Mouse (Mus musculus) frontal cortex, adult (tissue): ENCODE data around the gene Hoxc11.

Experiments used
- ATAC-seq: cut with Nextera tagmentation; 2 replicates; pipeline ENCODE4 v1.9.2; 2017; ENCODE audit warnings: mild to moderate bottlenecking, moderate library complexity, mixed read lengths; ENCODE audit not compliant: low TSS enrichment

Hoxc11 gene

DNA sequence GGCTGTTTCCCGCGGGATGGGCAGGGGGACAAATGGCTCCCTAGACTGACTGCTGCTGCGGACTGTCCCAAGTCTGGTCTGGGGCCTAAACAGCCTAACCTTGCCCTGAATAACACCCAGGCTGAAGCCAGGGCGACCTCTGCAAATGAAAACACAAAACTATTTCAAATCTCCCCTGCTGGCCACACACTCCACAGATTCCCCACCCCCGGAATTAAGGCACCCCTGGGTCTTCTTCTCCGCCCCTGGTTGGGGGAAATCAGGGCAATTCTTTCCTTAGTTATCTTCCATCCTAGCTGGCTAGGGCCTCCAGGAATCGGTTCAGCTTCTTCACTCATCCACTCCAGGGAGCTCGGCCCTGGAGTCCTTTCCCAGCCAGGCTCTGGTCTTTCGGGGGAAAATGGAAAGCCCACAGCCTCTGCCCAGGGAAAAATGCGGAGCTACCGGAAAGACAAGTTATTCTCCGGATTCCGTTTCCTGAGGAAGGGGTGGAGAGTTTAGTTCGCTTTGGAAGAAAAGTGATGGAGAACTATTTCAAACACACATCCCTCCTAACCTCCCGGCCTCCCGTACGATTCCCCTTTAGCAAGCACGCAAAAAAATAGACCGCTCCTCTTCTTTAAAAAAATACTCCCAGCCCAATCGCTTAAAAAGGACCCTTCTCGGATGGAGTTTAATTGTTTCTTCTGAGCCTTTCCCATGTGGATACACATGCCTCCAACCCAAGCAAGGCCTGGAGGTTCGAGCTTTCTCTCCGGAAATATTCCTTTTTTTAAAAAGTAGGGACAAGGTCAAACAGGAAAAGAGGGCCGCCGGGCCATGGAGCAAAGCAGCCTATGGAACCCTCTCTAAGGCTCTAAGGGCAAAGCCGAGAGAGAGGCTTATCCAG lies 11.0 kb downstream of the Hoxc11 start:
- no peak for ATAC-seq

DNA sequence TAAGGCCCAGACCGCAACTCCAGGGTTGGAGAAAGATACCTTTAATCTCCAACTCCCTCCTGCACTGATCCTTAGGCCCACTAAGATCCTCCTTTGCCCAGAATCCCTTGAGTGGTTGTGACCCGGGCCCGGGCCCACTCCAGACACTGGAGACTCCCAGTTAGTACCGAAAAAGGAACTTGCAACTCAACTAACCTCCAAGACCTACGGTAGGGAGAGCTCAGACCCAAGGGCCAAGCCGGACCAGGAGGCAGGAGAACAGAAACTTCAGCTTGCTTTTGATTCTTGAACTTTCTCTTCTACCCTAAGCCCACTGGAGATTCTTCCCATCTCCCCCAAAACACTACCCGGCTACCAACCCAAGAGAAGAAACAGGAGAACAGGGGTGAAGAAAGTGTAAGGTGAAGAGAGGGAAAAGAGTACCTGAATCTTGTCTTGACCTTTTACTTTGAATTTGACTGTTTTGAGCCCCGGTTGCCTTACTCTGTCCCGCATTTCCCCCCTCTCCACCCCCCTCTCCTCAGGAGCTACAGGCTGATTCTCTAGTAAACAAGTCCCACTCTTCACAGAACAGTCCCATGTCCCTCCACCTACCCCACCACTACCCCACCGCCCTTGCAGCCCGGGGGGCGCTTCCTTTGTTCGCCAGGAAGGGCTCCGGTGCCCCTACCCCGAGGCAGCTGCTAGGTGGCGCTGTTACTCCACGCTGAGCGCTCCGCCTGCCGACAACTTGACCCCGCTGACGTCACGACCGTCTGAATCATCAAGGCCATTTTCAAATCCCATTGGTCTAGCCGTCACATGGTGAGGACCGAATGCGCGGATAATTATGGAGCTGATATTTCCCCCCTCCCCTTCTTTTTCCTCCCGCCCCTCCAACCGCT lies 11.9 kb downstream of the Hoxc11 start:
- no peak for ATAC-seq

DNA sequence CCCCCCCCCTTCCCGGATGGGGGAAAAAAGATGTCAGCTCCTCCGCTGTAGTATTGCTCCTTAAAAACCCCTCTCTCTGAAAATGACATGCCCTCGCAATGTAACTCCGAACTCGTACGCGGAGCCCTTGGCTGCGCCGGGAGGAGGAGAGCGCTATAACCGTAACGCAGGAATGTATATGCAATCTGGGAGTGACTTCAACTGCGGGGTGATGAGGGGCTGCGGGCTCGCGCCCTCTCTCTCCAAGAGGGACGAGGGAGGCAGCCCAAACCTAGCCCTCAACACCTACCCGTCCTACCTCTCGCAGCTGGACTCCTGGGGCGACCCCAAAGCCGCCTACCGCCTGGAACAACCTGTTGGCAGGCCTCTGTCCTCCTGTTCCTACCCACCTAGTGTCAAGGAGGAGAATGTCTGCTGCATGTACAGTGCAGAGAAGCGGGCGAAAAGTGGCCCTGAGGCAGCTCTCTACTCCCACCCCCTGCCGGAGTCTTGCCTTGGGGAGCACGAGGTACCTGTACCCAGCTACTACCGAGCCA lies 12.6 kb downstream of the Hoxc11 start, which contains the start of gene Hoxc10:
TSS of gene Hoxc10 (plus strand) at position 21 of the 536 bp plus-strand sequence.
- ATAC-seq, result no peak

DNA sequence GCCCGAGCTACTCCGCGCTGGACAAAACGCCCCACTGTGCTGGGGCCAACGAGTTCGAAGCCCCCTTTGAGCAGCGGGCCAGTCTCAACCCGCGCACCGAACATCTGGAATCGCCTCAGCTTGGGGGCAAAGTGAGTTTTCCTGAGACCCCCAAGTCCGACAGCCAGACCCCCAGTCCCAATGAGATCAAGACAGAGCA lies 13.0 kb downstream of the Hoxc11 start, which contains the start of gene Hoxc5:
TSS of gene Hoxc5 (plus strand) at position 132 of the 199 bp plus-strand sequence.
- ATAC-seq, result no peak

DNA sequence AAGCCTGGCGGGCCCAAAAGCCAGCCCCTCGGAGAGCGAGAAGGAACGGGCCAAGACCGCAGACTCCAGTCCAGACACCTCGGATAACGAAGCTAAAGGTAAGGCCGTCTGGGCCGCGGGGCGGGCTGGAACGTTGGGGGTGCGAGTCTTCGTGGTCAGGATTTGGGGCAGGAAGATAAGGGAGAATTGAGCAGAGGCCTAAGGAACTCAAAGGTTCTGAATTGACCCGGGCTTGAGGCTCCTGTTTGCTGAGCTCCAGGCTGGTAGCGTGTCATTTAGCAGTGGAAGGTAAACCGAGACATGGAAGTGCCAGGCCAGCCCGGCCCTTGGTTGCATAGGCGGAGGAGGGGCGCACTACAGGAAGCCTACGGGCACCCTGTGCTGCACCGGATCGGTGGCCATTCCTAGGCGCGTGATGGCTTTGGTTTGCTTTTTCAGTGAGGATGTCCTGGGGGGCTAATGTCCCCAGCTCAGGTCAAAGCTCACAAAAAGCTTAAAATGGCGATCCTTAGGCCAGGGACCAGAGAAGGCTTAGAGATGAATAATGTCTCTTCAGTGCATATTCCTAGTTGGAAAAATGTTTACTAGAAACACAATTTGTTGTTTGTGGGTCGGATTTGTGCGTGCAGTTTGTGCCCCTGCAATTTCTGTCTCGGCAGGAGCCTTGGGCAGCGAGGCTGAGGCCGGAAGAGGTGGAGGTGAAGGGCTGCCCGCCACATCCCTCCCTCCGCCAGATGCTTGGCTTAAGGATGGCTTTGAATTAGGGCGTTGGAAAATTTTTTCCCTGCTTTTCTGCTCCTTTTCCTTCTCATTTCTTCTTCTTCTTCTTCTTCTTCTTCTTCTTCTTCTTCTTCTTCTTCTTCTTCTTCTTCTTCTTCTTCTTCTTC lies 13.5 kb downstream of the Hoxc11 start:
- ATAC-seq, result no peak

DNA sequence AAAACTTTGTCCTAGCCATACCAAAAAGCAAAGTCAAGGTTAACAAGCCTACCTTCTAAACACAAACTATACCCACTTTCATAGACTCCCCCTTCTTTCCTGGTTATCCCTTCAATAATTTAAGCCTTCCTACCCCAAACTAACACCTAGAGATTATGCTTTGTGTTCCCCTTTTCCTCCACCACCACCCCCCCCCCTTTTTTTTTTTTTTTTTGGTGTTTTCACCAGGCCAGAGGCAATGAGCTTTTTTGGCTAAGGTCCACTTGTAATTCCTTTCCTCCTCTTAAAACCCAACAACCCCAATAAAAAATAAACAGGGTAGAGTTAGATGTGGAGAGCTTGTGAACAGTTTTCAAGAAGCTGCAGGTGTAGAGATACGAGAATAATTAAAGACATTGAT lies 15.1 kb downstream of the Hoxc11 start:
- ATAC-seq, result no peak

DNA sequence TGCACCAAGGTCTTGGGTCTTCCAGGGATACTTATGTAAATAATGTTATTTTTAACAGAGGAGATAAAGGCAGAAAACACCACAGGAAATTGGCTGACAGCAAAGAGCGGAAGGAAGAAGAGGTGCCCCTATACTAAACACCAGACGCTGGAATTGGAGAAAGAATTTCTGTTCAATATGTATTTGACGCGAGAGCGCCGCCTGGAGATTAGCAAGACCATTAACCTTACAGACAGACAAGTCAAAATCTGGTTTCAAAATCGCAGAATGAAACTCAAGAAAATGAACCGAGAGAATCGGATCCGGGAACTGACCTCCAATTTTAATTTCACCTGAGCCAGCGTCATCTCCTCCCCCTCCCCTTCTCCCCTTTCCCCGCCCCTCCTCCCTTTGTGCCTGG lies 16.5 kb downstream of the Hoxc11 start:
- no peak for ATAC-seq

DNA sequence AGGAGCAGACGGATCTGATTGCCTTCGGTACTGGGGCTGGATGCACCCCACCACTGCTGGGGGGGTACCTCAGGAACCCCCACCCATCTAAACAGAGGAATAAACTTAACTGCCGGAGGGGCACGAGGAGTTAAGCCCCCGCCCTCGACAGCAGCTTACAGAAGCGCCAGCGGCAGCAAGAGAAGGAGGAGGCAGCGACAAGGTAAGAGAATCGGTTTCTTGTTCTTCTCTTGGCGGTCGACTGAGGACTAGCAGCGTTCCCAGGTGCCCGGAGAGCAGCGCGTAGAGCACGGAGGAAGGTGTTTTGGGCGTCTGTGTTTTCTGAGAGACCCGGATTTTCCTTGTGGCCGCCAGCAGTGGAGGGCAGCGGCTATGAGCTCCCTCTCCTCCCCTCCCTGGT lies 18.0 kb downstream of the Hoxc11 start:
- ATAC-seq, result no peak

DNA sequence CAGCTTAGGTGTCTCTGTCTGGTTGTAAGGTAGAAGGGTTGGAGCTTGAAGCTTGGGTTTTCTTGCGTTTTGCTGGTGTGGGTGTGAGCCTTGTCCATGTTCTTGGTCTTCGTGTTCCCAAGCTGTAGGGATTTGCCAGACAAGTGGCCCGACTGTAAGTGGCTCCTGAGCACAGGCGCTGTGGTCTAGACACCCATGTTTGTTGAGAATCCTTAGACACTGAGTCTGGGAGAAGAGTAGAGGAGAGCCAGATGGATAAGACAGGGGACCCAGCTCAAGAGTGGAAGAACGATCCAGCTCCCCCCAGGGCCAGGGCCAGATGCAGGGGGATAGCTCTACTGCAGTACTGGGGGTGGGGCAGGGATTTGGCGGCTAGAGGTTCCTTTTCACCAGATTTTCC lies 18.5 kb downstream of the Hoxc11 start:
- ATAC-seq, result no peak

DNA sequence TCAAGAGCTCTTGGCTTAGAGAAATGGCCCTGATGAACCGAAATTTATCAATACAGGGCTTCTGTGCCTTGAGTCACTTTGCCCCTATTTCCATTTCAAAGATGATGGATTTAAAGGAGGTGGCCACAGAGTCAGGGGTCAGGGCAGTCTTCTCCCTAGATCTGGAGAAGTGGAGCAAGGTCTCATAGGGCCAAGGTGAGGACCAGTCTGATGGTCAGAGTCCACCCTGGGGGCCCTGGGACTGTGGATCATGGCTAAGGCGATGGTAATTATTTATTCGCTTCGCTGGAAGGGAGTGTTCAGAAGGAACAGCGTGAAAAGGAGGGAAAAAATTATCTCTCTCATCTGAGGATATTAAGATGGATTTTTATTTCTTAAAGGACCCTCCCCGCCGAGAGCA lies 20.8 kb downstream of the Hoxc11 start:
- no peak for ATAC-seq

DNA sequence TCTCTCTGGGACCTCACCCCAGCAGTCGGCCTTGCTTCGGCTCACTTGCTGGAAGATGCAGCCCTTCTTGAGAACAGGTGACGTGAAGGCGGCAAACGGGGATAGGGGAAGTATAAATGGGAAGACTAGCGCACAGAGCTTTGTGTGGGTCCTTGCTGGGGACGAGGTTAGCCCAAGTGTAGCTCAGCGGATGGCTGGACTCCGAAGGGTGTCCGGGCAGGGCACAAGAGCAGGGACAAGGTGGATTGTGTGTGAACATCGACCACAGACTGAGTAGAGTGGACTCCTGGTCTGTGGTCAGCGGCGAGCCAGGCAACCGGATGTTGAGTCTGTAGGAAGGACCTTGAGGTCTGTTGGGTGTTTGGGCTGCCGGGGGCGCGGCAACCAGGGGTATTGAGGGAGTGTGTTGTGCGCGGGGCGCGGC lies 21.5 kb downstream of the Hoxc11 start:
- ATAC-seq, result no peak

DNA sequence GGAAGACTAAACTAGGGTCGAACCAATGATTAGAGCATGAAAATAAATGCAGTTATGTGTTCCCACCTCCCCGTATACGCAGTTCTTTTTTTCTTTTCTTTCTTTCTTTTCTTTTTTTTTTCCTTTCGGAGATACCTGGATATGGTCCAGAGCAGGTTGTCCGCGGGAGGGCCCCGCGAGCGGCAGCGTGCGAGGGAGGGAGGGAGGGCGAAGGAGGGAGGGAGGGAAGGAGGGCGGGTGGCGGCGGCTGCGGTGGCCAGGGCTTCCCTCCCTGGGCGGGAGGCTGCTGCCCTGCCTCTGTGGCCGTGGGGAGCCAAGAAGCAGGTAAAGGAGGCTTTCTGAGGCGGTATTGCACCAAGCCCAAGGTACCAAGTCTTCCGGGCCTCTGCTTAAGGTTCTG lies 21.9 kb downstream of the Hoxc11 start, which contains the start of gene Hoxc9:
TSS of gene Hoxc9 (plus strand) at position 269 of the 400 bp plus-strand sequence.
- ATAC-seq, result no peak

DNA sequence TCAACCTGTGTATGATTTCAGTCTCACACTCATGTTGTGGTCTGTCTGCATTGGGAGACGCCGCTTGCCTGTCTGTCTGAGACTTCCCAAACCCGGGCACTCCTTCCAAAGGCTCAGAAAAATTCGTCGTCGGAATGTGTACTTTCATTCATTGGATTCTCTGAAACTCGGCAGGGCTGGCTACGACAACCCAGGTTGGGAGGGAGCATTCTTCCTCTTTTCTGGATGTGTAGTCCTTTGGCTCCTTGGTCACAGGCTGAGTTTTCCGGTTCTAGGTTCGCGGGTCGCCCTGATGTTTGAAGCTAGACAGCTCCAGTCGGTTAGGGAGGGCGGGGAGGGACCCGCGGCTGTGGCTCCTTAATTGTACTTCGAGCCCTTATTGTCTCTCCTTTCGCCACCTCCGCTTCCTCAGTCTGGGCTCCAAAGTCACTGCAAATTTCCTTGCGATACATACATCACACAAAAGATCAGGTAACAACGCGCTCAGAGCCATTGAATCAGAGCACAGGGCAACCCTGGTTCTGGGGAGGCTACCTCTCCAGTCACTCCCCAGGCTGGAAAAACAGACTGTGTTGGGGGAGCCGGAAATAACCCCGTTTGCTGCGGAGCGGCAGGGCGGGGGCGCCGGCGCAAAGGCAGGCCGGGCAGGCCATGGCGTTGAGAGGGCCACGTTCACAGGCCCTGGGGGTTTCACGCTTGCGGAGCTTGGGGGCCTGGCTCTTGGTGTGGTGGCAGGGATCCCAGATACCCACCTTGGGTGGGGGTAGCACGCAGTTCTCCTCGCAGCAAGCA lies 22.6 kb downstream of the Hoxc11 start:
- ATAC-seq, result no peak

DNA sequence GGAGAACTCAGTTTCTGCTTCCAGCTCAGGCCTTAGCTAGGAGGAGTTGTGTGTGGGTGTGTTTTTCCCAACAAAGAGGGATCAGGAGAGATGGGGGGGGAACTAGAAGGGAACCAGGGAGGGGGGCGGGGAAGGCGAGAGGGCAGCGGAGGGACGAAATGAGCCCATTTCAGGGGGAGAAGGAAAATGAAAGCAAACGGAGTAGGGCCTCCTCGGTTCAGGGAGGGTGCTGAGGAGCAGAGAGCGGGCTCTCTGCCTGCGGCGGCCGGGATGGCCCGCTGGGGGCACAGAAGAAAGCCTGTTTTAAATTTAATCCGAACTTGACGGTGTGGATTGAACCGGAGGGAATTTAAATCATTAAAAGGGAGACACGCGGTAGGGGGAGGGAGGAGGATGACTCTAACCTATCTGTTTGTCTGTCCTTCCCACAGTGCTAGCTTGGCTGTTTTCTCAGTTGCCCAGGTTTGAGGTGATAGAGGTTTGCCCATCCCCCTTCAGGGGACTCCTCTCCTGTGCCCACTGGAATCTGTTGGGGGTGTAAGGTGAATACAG lies 23.3 kb downstream of the Hoxc11 start:
- no peak for ATAC-seq

DNA sequence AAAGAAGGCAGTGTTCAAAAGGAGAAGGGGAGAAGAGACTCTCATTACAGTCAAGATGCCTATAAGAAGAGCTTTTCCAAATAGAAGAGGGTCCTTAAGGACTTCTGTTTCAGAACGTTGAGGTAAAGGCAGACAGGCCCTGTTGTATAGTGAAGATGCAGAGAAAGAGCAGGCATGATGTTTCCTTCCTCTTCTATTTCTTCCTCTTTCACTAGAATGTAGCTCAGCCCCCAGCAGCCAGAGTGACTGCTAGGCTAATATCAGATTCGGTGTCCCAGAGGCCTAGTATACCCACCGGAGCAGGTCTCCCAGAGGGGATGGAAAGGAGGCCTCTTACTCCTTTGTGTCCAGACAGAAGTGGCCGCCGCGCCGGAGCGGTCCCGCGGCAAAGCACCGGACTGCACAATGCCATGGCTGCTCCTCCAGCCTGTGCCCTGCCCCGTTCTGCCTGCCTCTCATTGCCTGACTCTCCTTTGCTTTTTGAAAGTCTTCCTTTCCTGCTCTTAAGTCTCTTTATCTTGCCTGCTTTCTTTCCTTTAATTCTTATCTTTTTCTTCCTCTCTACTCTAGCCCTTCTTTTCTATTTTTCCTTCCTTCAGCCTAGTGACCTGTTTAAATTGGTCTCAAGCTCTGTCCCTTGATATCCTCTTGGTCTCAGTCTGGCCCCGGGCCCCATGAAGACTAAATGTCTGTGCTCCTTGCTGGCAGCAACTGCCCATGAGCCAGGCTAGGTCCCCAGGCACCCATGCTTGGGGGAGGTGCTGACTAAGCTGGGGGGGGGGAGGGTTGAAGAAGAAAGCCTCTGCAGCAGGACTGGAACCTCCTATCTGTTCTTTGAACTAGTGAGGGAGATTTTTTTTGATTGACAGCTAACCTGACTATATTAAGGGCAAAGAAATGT lies 24.6 kb downstream of the Hoxc11 start:
- no peak for ATAC-seq

DNA sequence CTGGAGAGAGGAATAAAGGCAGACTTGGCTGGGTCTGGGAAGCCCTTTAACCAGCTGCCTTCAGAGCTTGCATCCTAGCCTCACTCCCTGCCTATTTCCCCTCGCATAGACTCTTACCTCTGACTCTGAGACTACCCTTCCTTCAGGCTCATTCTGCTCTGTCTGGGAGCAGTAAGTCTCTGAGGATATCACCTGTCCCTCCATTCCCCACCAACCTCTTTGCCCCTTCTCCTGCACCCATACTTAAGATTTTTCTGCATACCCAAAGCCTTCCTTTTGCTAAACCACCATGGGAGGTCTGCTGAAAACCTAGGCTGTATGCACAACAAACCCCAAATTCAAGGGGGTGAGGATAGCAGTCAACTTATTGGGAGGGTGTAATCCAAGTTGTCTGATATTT lies 25.7 kb downstream of the Hoxc11 start:
- no peak for ATAC-seq

DNA sequence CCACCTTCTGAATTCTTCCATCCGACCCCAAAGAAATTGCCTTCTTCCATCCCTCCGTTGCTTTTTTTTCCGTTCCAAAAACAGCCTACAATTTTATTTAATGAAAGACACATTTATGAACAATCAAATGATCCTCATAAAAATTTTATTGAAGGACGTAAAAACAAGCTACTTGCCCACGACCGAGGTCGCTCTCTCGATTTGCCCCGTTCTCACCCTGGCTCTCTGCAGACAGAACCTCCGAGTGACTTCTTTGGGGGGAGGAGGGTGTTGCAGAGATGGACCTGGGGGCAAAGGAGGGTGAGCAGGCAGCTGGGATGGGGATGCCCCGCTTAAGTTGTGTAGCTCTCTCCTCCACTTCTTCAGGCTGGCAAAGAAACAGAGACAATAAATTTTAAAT lies 26.1 kb downstream of the Hoxc11 start:
- no peak for ATAC-seq

DNA sequence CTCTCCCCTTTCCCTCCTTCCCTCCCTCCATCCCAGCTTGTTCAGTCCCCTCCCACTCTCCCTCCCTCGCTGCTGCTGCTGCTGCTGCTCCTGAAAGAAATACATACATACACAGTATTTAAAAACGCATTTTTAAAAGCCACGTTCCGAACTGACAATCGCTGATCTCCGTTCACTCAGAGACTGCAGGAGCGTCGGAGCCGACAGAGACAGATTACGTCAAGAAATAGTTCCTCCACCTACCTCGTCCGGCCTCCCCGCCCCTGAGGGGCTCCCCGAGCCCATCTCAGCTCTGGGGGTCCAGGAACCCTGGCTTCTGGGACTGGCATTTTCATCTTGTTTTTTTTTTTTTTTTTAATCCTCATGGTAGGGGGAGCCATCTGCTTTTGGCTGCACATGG lies 26.7 kb downstream of the Hoxc11 start:
- ATAC-seq, result no peak
